Mouse (Mus musculus) heart, adult 10 weeks (tissue): ENCODE data around the gene Gm4559. TPM values are rescaled to one million over a fixed set of nuclear protein-coding genes. Genes with fewer than 3 reads are reported as not detected.

Source experiments
- polyA plus RNA-seq: library from polyadenylated mRNA; stranded (reverse); fragments of 350-450 nt; fragmentation: Illumina TruSeq; extraction: RNeasy Lipid Tissue Mini Kit (QIAGEN cat#74804); gene quantifications from one replicate; pipeline ENCODE4 v1.2.3, GENCODE M21; 2014; ENCODE audit warnings: low read depth, low replicate concordance

Gene Gm4559
- not detected for polyA plus RNA-seq

GRCm38 (mm10) chr7:142274263-142274662, at the start of gene Gm4559:
Gene Gm4559 (minus strand): TSS chr7:142274363.

GRCm38 (mm10) chr7:142303249-142303648, 29.1 kb upstream of the Gm4559 start, which contains the start of gene Krtap5-4:
Gene Krtap5-4 (plus strand): TSS chr7:142303549.

GRCm38 (mm10) chr7:142297018-142297417, 22.9 kb upstream of the Gm4559 start, which contains the start of gene Krtap5-1:
Gene Krtap5-1 (minus strand): TSS chr7:142297118.

DNA sequence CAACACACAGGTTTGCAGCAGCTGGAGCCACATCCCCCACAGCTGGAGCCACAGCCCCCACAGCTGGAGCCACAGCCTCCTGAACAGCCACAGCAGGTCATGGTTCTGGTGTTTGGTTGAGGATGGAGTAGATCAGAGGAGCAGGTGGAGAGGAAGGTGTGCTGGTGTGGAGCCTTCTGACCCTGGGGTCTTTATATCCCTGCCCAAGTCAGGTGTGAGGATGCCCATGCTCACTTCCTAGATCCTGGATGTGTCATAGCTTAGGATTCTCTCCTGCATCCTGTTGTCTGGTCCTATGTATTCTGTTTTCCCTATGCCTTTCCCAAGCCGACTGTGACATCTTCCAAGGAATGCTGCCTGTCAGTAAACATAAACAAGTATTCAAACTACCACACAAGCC, 15.9 kb downstream of the Gm4559 start, which contains the start of gene Gm2431:
Gene Gm2431 (minus strand): TSS at position 101 of the 400 bp plus-strand sequence.

DNA sequence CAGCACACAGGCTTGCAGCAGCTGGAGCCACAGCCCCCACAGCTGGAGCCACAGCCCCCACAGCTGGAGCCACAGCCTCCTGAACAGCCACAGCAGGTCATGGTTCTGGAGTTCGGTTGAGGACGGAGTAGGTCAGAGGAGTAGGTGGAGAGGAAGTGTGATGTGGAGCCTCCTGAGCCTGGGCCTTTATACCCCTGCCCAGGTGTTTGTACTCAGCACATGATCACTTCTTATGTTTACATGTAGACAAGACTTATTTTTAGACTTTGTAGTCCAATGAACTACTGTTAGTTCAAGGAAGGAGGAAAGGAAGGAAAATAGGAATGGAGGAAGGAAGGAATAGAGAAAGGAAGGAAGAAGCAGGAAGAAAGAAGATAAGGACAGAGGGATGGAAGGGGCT, 33.2 kb downstream of the Gm4559 start, which contains the start of gene Gm40460:
Gene Gm40460 (minus strand): TSS at position 101 of the 400 bp plus-strand sequence.

GRCm38 (mm10) chr7:142229871-142230270, 44.3 kb downstream of the Gm4559 start, which contains the start of gene Krtap5-5:
Gene Krtap5-5 (minus strand): TSS chr7:142229971.

Other genes with a start within 250 kb of the Gm4559 start
- 47.0 TPM for gene Mob2, start 213.3 kb downstream of the Gm4559 start, polyA plus RNA-seq
- gene Dusp8, start 178.5 kb downstream of the Gm4559 start, polyA plus RNA-seq, result 26.2 TPM
- gene Gm45618, start 153.6 kb downstream of the Gm4559 start, polyA plus RNA-seq, result not detected
- not detected for gene Gm39115, start 138.3 kb downstream of the Gm4559 start, polyA plus RNA-seq
- not detected for gene Gm45337, start 129.8 kb downstream of the Gm4559 start, polyA plus RNA-seq
- gene Gm29735, start 117.2 kb downstream of the Gm4559 start, polyA plus RNA-seq, result not detected
- gene Gm4553, start 108.6 kb downstream of the Gm4559 start, polyA plus RNA-seq, result not detected
- not detected for gene Krtap5-2, start 98.4 kb downstream of the Gm4559 start, polyA plus RNA-seq
- not detected for gene Gm10153, start 84.0 kb downstream of the Gm4559 start, polyA plus RNA-seq
- not detected for gene Krtap5-3, start 73.0 kb downstream of the Gm4559 start, polyA plus RNA-seq
- gene Gm7579, start 62.5 kb downstream of the Gm4559 start, polyA plus RNA-seq, result not detected
- not detected for gene Krtap5-5, start 44.4 kb downstream of the Gm4559 start, polyA plus RNA-seq
- not detected for gene Gm40460, start 33.3 kb downstream of the Gm4559 start, polyA plus RNA-seq
- gene Gm2431, start 16.0 kb downstream of the Gm4559 start, polyA plus RNA-seq, result not detected
- gene Krtap5-1, start 22.8 kb upstream of the Gm4559 start, polyA plus RNA-seq, result not detected
- not detected for gene Krtap5-4, start 29.2 kb upstream of the Gm4559 start, polyA plus RNA-seq
- gene Ifitm10, start 99.4 kb upstream of the Gm4559 start, polyA plus RNA-seq, result 2.7 TPM
- gene Gm49369, start 108.3 kb upstream of the Gm4559 start, polyA plus RNA-seq, result not detected
- gene Ctsd, start 113.7 kb upstream of the Gm4559 start, polyA plus RNA-seq, result 1,183 TPM
- gene Syt8, start 160.5 kb upstream of the Gm4559 start, polyA plus RNA-seq, result not detected
- 8.8 TPM for gene Tnni2, start 167.4 kb upstream of the Gm4559 start, polyA plus RNA-seq
- gene Lsp1, start 186.4 kb upstream of the Gm4559 start, polyA plus RNA-seq, result 88.0 TPM
- 0.97 TPM for gene Tnnt3, start 224.5 kb upstream of the Gm4559 start, polyA plus RNA-seq